Mouse (Mus musculus): Measurements from ENCODE around the gene Asb13. TPM values are rescaled to one million over a fixed set of nuclear protein-coding genes. Genes with fewer than 3 reads are reported as not detected.

Asb13 gene
- polyA plus RNA-seq, 2 experiments, result 1.7 to 2.3 TPM

DNA sequence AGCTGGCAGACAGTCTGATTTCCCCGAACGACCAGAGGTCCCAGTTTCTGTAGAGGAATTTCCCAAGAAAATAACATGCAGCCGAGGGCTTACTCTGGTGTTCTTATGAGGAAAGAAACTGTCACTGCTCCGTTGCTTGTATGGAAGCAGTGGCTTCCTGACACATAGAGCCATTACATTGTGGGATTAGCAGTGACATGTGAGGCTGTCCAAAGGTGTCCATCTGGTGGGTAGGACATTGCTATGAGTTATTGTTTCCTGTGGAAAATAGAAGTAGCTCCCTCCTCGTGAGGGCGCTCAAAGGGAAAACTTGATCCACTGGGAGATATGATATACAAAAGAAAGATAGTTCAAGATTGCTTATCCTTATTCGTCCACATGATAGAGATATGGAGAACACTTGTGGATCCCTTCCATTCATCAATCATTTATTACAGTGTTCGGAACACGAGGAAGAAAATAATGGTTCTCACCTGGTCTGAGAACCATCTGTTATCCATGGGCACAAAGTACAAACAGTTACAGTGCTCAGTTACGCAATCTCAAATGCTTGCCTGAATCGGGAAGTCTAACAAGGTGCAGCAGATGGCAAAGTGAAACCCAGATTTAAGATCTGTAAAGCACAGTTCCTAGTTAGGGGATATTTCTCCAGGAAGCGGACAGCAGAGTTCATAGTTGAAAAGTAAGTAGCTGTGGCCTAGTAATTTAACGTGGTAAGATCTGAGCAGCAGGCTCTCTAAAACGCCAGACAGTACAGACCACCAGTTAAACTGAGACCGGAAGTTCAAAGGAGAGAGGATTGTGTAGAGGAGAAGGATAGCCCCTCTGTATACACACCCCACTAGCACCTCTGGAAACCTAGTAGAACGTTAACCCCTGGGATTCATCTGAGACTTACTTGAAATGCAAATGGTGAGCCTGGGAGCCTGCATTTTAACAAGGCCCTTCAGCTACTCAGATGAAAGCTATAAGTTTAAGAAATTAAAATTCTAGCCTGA lies 25.6 kb downstream of the Asb13 start:
- Histone ChIP-seq H3K36me3 (replicated peaks; ENCODE audit: control insufficient read depth, insufficient read depth, low read depth) (no peaks in the 10 kb centered on the region), H3K9ac (replicated peaks) (no peak overlapping the region), H3K27ac (no peak overlapping the region), H3K4me1 (replicated peaks; ENCODE audit: control insufficient read depth in 2 of 2, insufficient read depth in 2 of 2, low read length in 1 of 2) (no peaks in the 10 kb centered on the region), H3K4me2 (ENCODE audit: low read depth) (no peak overlapping the region), H3K27me3 (ENCODE audit: control insufficient read depth, insufficient read depth, low read length) (no peaks in the 10 kb centered on the region), H3K9me3 (ENCODE audit: control insufficient read depth, low read length) (no peaks in the 10 kb centered on the region), H3K4me3 (ENCODE audit: insufficient read depth in 1 of 2, low read depth in 2 of 2, low read length in 2 of 2) (no peak overlapping the region)
- DNase-seq (ENCODE audit: low read depth in 3 of 3, low spot score in 3 of 3) (no peak), ATAC-seq (ENCODE audit: insufficient read depth) (no peak)
- TF ChIP-seq CTCF (IDR thresholded peaks at IDR 0.05; ENCODE audit: low read depth) (no peak), EP300 (IDR thresholded peaks at IDR 0.05; ENCODE audit: low read depth) (no peak)
- WGBS (ENCODE audit: insufficient replicate concordance), result 48% methylated on average over 16 of the region's 16 CpGs

DNA sequence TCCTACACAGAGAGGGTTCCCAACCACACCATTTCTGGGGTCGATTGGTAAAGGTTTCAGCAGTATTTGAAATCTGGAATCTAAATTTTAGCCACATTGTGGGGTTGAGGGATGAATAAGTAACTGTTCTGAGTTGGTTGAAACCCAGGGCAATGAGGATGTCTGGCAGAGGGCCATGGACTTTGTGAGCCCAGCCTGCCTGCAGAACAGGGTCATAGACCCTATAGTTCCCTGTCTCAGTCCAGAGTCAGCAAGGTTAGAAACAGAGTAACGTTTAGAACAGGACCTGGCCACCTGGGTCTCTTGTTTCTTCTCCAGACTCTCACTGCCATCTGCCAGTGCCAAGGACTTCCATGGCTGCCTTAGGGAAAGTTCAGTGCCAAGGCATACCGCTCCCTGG lies 30.4 kb downstream of the Asb13 start:
- 46% methylated on average over 3 of the region's 3 CpGs for WGBS (ENCODE audit: insufficient replicate concordance)
- H3K4me3 ChIP-seq (ENCODE audit: insufficient read depth in 1 of 2, low read depth in 2 of 2, low read length in 2 of 2), result no peak overlapping the region

DNA sequence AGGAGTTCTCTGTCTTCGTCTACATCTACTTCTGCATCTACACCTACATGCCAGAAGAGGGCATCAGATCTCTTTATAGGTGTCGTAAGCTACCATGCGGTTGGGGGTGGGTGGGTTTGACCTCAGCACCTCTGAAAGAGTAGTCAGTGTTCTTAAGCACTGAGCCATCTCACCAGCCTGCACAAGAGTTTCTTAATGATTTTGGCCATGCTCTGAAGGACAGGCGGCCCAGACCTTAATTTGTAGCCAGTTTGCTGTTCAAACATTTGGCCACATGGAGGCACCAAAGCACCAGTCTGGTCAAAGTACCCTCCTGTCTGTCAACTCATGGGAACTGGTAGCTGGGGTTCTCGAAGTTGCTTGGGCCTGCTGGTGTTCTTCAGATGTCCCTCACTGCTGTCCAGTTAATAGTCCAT lies 31.5 kb downstream of the Asb13 start:
- H3K4me1 ChIP-seq (replicated peaks; ENCODE audit: control insufficient read depth in 2 of 2, insufficient read depth in 2 of 2, low read length in 1 of 2), result peaks cover 0 to 8% of the 10 kb centered on the region in 2 experiments; a peak in 2 of 4 replicates
- H3K27ac ChIP-seq, result no peak overlapping the region
- no peaks in the 10 kb centered on the region for H3K9me3 ChIP-seq (ENCODE audit: control insufficient read depth, low read length)
- no peak overlapping the region for H3K9ac ChIP-seq (replicated peaks)
- TF ChIP-seq EP300 (IDR thresholded peaks at IDR 0.05; ENCODE audit: low read depth) (no peak), CTCF (IDR thresholded peaks at IDR 0.05; ENCODE audit: low read depth) (peak; percentile 92)
- ATAC-seq (ENCODE audit: insufficient read depth), result peak; percentile 51; the same call in 1 of the 2 replicates
- peak in 2 of 3 experiments; percentile 32 to 41 for DNase-seq (ENCODE audit: low read depth in 3 of 3, low spot score in 3 of 3)
- no peak overlapping the region for H3K4me3 ChIP-seq (ENCODE audit: insufficient read depth in 1 of 2, low read depth in 2 of 2, low read length in 2 of 2)
- H3K36me3 ChIP-seq (replicated peaks; ENCODE audit: control insufficient read depth, insufficient read depth, low read depth), result no peaks in the 10 kb centered on the region
- no peaks in the 10 kb centered on the region for H3K27me3 ChIP-seq (ENCODE audit: control insufficient read depth, insufficient read depth, low read length)
- WGBS (ENCODE audit: insufficient replicate concordance), result 7% methylated on average over 5 of the region's 5 CpGs
- no peak overlapping the region for H3K4me2 ChIP-seq (ENCODE audit: low read depth)

More for the DNA sequence above, 30.4 kb downstream of the Asb13 start:
- no peaks in the 10 kb centered on the region for H3K27me3 ChIP-seq (ENCODE audit: control insufficient read depth, insufficient read depth, low read length)
- no peak for DNase-seq (ENCODE audit: low read depth in 3 of 3, low spot score in 3 of 3)
- H3K27ac ChIP-seq, result no peak overlapping the region
- no peaks in the 10 kb centered on the region for H3K9me3 ChIP-seq (ENCODE audit: control insufficient read depth, low read length)
- TF ChIP-seq EP300 (IDR thresholded peaks at IDR 0.05; ENCODE audit: low read depth), result no peak
- no peak for TF ChIP-seq CTCF (IDR thresholded peaks at IDR 0.05; ENCODE audit: low read depth)
- no peak for ATAC-seq (ENCODE audit: insufficient read depth)
- H3K36me3 ChIP-seq (replicated peaks; ENCODE audit: control insufficient read depth, insufficient read depth, low read depth), result no peaks in the 10 kb centered on the region
- H3K4me1 ChIP-seq (replicated peaks; ENCODE audit: control insufficient read depth in 2 of 2, insufficient read depth in 2 of 2, low read length in 1 of 2), result peaks cover 0 to 4% of the 10 kb centered on the region in 2 experiments; a peak in 2 of 4 replicates
- H3K4me2 ChIP-seq (ENCODE audit: low read depth), result no peak overlapping the region
- no peak overlapping the region for H3K9ac ChIP-seq (replicated peaks)

DNA sequence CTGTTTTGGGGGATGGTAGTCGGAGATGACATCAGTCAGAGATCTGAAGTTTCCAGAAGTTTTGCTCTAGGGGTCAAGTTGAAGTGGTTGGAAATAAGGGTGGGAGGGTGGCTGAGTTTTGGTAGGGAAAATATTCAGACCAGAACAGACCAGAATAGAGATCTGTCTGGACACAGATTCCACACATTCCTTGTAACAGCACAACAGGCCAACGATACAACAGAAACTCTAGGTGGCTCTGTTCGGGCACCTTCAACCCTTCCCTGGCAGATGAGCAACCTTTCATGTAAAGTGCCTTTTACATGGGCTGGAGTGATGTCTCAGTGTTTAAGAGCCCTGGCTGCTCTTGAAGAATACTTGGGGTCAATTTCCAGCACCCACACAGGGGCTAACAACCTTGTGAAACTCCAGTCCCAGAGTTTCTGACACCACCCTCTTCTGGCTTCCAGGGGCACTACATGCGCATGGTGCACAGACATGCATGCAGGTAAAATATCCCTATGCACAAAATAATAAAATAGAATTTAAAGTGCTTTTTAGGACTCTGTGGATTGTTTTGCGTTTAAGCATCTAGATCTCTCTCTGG lies 33.5 kb downstream of the Asb13 start:
- no peak overlapping the region for H3K27ac ChIP-seq
- no peaks in the 10 kb centered on the region for H3K36me3 ChIP-seq (replicated peaks; ENCODE audit: control insufficient read depth, insufficient read depth, low read depth)
- DNase-seq (ENCODE audit: low read depth in 3 of 3, low spot score in 3 of 3) (no peak), ATAC-seq (ENCODE audit: insufficient read depth) (no peak)
- H3K4me1 ChIP-seq (replicated peaks; ENCODE audit: control insufficient read depth in 2 of 2, insufficient read depth in 2 of 2, low read length in 1 of 2), result peaks cover 0 to 12% of the 10 kb centered on the region in 2 experiments; a peak in 2 of 4 replicates
- H3K4me3 ChIP-seq (ENCODE audit: insufficient read depth in 1 of 2, low read depth in 2 of 2, low read length in 2 of 2), result no peak overlapping the region
- no peaks in the 10 kb centered on the region for H3K9me3 ChIP-seq (ENCODE audit: control insufficient read depth, low read length)
- WGBS (ENCODE audit: insufficient replicate concordance), result 68% methylated on average over 5 of the region's 5 CpGs
- no peak overlapping the region for H3K4me2 ChIP-seq (ENCODE audit: low read depth)
- H3K27me3 ChIP-seq (ENCODE audit: control insufficient read depth, insufficient read depth, low read length), result no peaks in the 10 kb centered on the region
- TF ChIP-seq CTCF (IDR thresholded peaks at IDR 0.05; ENCODE audit: low read depth), result no peak
- no peak for TF ChIP-seq EP300 (IDR thresholded peaks at IDR 0.05; ENCODE audit: low read depth)
- no peak overlapping the region for H3K9ac ChIP-seq (replicated peaks)

DNA sequence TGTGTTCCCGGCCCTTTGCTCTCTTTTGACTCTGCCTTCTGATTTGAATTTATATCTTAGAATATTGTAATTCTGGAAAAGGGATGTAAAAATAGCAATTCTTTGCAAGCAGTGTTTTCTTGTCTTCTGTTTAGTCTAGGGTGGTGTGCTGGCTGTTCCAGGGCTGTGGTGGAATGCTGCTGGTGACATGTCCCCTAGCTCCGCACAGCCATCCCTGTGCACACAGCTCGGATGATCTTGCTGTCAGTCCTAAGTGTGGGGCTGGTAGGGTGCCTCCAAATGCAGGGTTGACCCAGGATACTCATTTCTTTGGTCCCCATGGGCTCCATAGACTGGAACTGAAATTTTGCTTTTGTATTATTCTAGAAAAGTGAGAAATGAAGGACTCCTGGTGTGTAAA lies 34.2 kb downstream of the Asb13 start:
- WGBS (ENCODE audit: insufficient replicate concordance), result 60% methylated on average over 3 of the region's 3 CpGs
- H3K36me3 ChIP-seq (replicated peaks; ENCODE audit: control insufficient read depth, insufficient read depth, low read depth), result no peaks in the 10 kb centered on the region

More for the DNA sequence above, 34.2 kb downstream of the Asb13 start:
- H3K4me3 ChIP-seq (ENCODE audit: insufficient read depth in 1 of 2, low read depth in 2 of 2, low read length in 2 of 2), result no peak overlapping the region
- ATAC-seq (ENCODE audit: insufficient read depth), result no peak
- H3K27ac ChIP-seq, result no peak overlapping the region
- H3K9ac ChIP-seq (replicated peaks), result no peak overlapping the region
- H3K4me2 ChIP-seq (ENCODE audit: low read depth), result no peak overlapping the region
- H3K4me1 ChIP-seq (replicated peaks; ENCODE audit: control insufficient read depth in 2 of 2, insufficient read depth in 2 of 2, low read length in 1 of 2), result peaks cover 0 to 12% of the 10 kb centered on the region in 2 experiments; a peak in 2 of 4 replicates
- TF ChIP-seq EP300 (IDR thresholded peaks at IDR 0.05; ENCODE audit: low read depth), result no peak
- no peak for TF ChIP-seq CTCF (IDR thresholded peaks at IDR 0.05; ENCODE audit: low read depth)
- no peaks in the 10 kb centered on the region for H3K27me3 ChIP-seq (ENCODE audit: control insufficient read depth, insufficient read depth, low read length)
- no peaks in the 10 kb centered on the region for H3K9me3 ChIP-seq (ENCODE audit: control insufficient read depth, low read length)
- DNase-seq (ENCODE audit: low read depth in 3 of 3, low spot score in 3 of 3), result no peak
